8 mouse cellular contexts compared by ENCODE assay signal in genomic region chr8:126833006-126833405, GRCm38 (mm10).
DNase-seq lines count a peak whose midpoint lies in the region; ATAC-seq lines count a peak whose summit lies in the region.

No protein-coding gene starts in this region.

- 43% methylated on average over 5 of the region's 5 CpGs for WGBS in midbrain, embryonic 12.5 days
- WGBS in midbrain, embryonic 11.5 days: 47% methylated on average over 5 of the region's 5 CpGs
- 13% methylated on average over 5 of the region's 5 CpGs for WGBS in embryonic facial prominence, embryonic 14.5 days
- WGBS in kidney, embryonic 15.5 days: 17% methylated on average over 5 of the region's 5 CpGs
- 33% methylated on average over 5 of the region's 5 CpGs for WGBS in midbrain, embryonic 16.5 days

- DNase-seq in midbrain, embryonic 11.5 days (ENCODE audit: low spot score, missing footprints): no peak
- DNase-seq in embryonic facial prominence, embryonic 14.5 days (ENCODE audit: low spot score): peak; percentile 67
- DNase-seq in gastrocnemius, postnatal 25 days: no peak
- DNase-seq in cerebellum, adult 11-12 months: no peak
- no peak for DNase-seq in urinary bladder, postnatal 25 days (ENCODE audit: low spot score)

- no peak overlapping the region for H3K4me3 ChIP-seq in midbrain, embryonic 12.5 days
- no peak overlapping the region for H3K4me3 ChIP-seq in midbrain, embryonic 11.5 days (ENCODE audit: low read depth, low read length)
- no peak overlapping the region for H3K4me3 ChIP-seq in embryonic facial prominence, embryonic 14.5 days (ENCODE audit: low read depth, low read length)
- H3K4me3 ChIP-seq in kidney, embryonic 15.5 days (replicated peaks): no peak overlapping the region
- H3K4me3 ChIP-seq in midbrain, embryonic 16.5 days (ENCODE audit: low read depth, low read length): no peak overlapping the region

- H3K9ac ChIP-seq in midbrain, embryonic 12.5 days (replicated peaks): 0 out of 2 replicates have a peak overlapping the region, but pooled peaks have one; percentile 15
- H3K9ac ChIP-seq in midbrain, embryonic 11.5 days (ENCODE audit: low read length): no peak overlapping the region
- H3K9ac ChIP-seq in embryonic facial prominence, embryonic 14.5 days (ENCODE audit: low read depth, low read length): 0 out of 2 replicates have a peak overlapping the region, but pooled peaks have one; percentile 3
- 0 out of 2 replicates have a peak overlapping the region, but pooled peaks have one; percentile 10 for H3K9ac ChIP-seq in kidney, embryonic 15.5 days
- no peak overlapping the region for H3K9ac ChIP-seq in midbrain, embryonic 16.5 days (ENCODE audit: low read depth, low read length)

- H3K4me1 ChIP-seq in midbrain, embryonic 12.5 days: peaks cover 20% of the 10 kb centered on the region
- H3K4me1 ChIP-seq in midbrain, embryonic 11.5 days (ENCODE audit: control insufficient read depth, insufficient read depth, low read length): 0 out of 2 replicates have a peak, but pooled peaks cover 2% of the 10 kb centered on the region
- H3K4me1 ChIP-seq in embryonic facial prominence, embryonic 14.5 days (ENCODE audit: control insufficient read depth, insufficient read depth, low read length): peaks cover 48% of the 10 kb centered on the region
- peaks cover 92% of the 10 kb centered on the region for H3K4me1 ChIP-seq in kidney, embryonic 15.5 days
- peaks cover 8% of the 10 kb centered on the region; the same call in 1 of the 2 replicates for H3K4me1 ChIP-seq in midbrain, embryonic 16.5 days (ENCODE audit: control insufficient read depth, insufficient read depth, low read length)

- H3K27ac ChIP-seq in midbrain, embryonic 12.5 days (replicated peaks): peak overlapping the region; percentile 30
- H3K27ac ChIP-seq in midbrain, embryonic 11.5 days (ENCODE audit: low read depth, low read length): no peak overlapping the region
- peak overlapping the region; percentile 92 for H3K27ac ChIP-seq in embryonic facial prominence, embryonic 14.5 days (replicated peaks; ENCODE audit: low read depth, low read length)
- peak overlapping the region; percentile 95 for H3K27ac ChIP-seq in kidney, embryonic 15.5 days
- H3K27ac ChIP-seq in midbrain, embryonic 16.5 days (ENCODE audit: low read length): peak overlapping the region; percentile 60

- no peaks in the 10 kb centered on the region for H3K9me3 ChIP-seq in midbrain, embryonic 12.5 days
- H3K9me3 ChIP-seq in midbrain, embryonic 11.5 days (ENCODE audit: control insufficient read depth, low read length): no peaks in the 10 kb centered on the region
- no peaks in the 10 kb centered on the region for H3K9me3 ChIP-seq in embryonic facial prominence, embryonic 14.5 days (ENCODE audit: control insufficient read depth, low read length)
- no peaks in the 10 kb centered on the region for H3K9me3 ChIP-seq in kidney, embryonic 15.5 days (replicated peaks)
- H3K9me3 ChIP-seq in midbrain, embryonic 16.5 days (replicated peaks; ENCODE audit: control insufficient read depth, low read length, poor library complexity, severe bottlenecking): no peaks in the 10 kb centered on the region

- H3K27me3 ChIP-seq in midbrain, embryonic 12.5 days: no peaks in the 10 kb centered on the region
- H3K27me3 ChIP-seq in midbrain, embryonic 11.5 days (ENCODE audit: control insufficient read depth, insufficient read depth, low read length): no peaks in the 10 kb centered on the region
- no peaks in the 10 kb centered on the region for H3K27me3 ChIP-seq in embryonic facial prominence, embryonic 14.5 days (replicated peaks; ENCODE audit: control insufficient read depth, insufficient read depth, low read length)
- no peaks in the 10 kb centered on the region for H3K27me3 ChIP-seq in kidney, embryonic 15.5 days
- no peaks in the 10 kb centered on the region for H3K27me3 ChIP-seq in midbrain, embryonic 16.5 days (ENCODE audit: control insufficient read depth, insufficient read depth, low read depth, low read length)

- no peaks in the 10 kb centered on the region for H3K36me3 ChIP-seq in midbrain, embryonic 12.5 days
- no peaks in the 10 kb centered on the region for H3K36me3 ChIP-seq in midbrain, embryonic 11.5 days (ENCODE audit: control insufficient read depth, insufficient read depth, low read length)
- no peaks in the 10 kb centered on the region for H3K36me3 ChIP-seq in embryonic facial prominence, embryonic 14.5 days (ENCODE audit: control insufficient read depth, insufficient read depth, low read length)
- no peaks in the 10 kb centered on the region for H3K36me3 ChIP-seq in kidney, embryonic 15.5 days
- H3K36me3 ChIP-seq in midbrain, embryonic 16.5 days (ENCODE audit: control insufficient read depth, insufficient read depth, low read length): no peaks in the 10 kb centered on the region

- no peak for ATAC-seq in midbrain, embryonic 12.5 days (ENCODE audit: low FRiP score, low read depth)
- no peak for ATAC-seq in midbrain, embryonic 11.5 days (ENCODE audit: low FRiP score)
- ATAC-seq in embryonic facial prominence, embryonic 14.5 days (ENCODE audit: low read depth): no peak
- no peak for ATAC-seq in kidney, embryonic 15.5 days (replicated peaks; ENCODE audit: low FRiP score)
- no peak for ATAC-seq in midbrain, embryonic 16.5 days

- no peak overlapping the region for H3K4me2 ChIP-seq in midbrain, embryonic 12.5 days (replicated peaks)
- H3K4me2 ChIP-seq in midbrain, embryonic 11.5 days: no peak overlapping the region
- H3K4me2 ChIP-seq in embryonic facial prominence, embryonic 14.5 days (ENCODE audit: low read depth, low read length): peak overlapping the region; percentile 21; the same call in 1 of the 2 replicates
- 0 out of 2 replicates have a peak overlapping the region, but pooled peaks have one; percentile 12 for H3K4me2 ChIP-seq in kidney, embryonic 15.5 days
- H3K4me2 ChIP-seq in midbrain, embryonic 16.5 days (ENCODE audit: low read length): no peak overlapping the region

Comparison
In these comparisons a context has a peak if more than half of its experiments do, and no peak if none do; other contexts are left out.
1. H3K9ac ChIP-seq: peak in midbrain, embryonic 12.5 days (single experiment), embryonic facial prominence, embryonic 14.5 days (single experiment) and kidney, embryonic 15.5 days (single experiment); none in midbrain, embryonic 11.5 days (single experiment) and midbrain, embryonic 16.5 days (single experiment).
2. H3K4me2 ChIP-seq: peak in embryonic facial prominence, embryonic 14.5 days (single experiment) and kidney, embryonic 15.5 days (single experiment); none in midbrain, embryonic 12.5 days (single experiment), midbrain, embryonic 11.5 days (single experiment) and midbrain, embryonic 16.5 days (single experiment).